Mouse (Mus musculus): ENCODE data around the gene Retsat.

GRCm38 (mm10) chr6:72588307-72588706 lies 10.0 kb upstream of the Retsat start:
- TF ChIP-seq CTCF (IDR thresholded peaks at IDR 0.05; ENCODE audit: borderline replicate concordance, control insufficient read depth, extremely low read depth, insufficient read depth, low read length, poor library complexity) (no peak), POLR2A (IDR thresholded peaks at IDR 0.05; ENCODE audit: control insufficient read depth, extremely low read depth, insufficient read depth, low read length, poor library complexity) (no peak)

Data from thymus, adult 2 months (tissue).